Mouse (Mus musculus): ENCODE data around the gene Ces2a. TPM values are rescaled to one million over a fixed set of nuclear protein-coding genes. Genes with fewer than 3 reads are reported as not detected.

Ces2a gene
- not detected for polyA plus RNA-seq (2014; fragmentation: Illumina TruSeq; extraction: RNeasy Lipid Tissue Mini Kit (QIAGEN cat#74804); ENCODE audit: low read depth, low replicate concordance)

DNA sequence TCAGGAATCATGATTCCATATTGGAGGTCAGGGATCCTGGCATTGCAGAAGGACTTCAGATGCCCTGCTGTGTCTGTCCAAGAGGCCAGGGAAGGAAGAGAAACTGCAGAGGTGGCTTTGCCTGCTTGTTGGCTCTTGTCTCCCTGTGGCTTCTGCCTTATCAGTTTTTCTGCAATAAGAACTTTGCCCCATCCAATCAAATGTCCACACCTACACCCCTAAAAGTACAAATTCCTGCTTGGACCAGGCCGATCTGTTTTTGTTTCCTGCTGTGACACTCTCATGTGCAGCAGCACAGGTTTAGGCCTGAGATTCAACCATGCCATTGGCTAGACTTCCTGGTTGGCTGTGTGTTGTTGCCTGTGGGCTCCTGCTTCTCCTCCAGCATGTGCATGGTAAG lies at the start of gene Ces2a:
Gene Ces2a, plus strand, starts transcription at position 251 of the 400 bp plus-strand sequence.

Other genes starting within 250 kb of the Ces2a start
- gene Terb1, start 224.1 kb upstream of the Ces2a start, polyA plus RNA-seq (2014; fragmentation: Illumina TruSeq; extraction: RNeasy Lipid Tissue Mini Kit (QIAGEN cat#74804); ENCODE audit: low read depth, low replicate concordance): 65.7 TPM
- 267 TPM for gene Nae1, start 199.4 kb upstream of the Ces2a start, polyA plus RNA-seq (2014; fragmentation: Illumina TruSeq; extraction: RNeasy Lipid Tissue Mini Kit (QIAGEN cat#74804); ENCODE audit: low read depth, low replicate concordance)
- gene Car7, start 199.3 kb upstream of the Ces2a start, polyA plus RNA-seq (2014; fragmentation: Illumina TruSeq; extraction: RNeasy Lipid Tissue Mini Kit (QIAGEN cat#74804); ENCODE audit: low read depth, low replicate concordance): 0.28 TPM
- 1.5 TPM for gene Pdp2, start 142.6 kb upstream of the Ces2a start, polyA plus RNA-seq (2014; fragmentation: Illumina TruSeq; extraction: RNeasy Lipid Tissue Mini Kit (QIAGEN cat#74804); ENCODE audit: low read depth, low replicate concordance)
- not detected for gene Cdh16, start 109.6 kb upstream of the Ces2a start, polyA plus RNA-seq (2014; fragmentation: Illumina TruSeq; extraction: RNeasy Lipid Tissue Mini Kit (QIAGEN cat#74804); ENCODE audit: low read depth, low replicate concordance)
- gene Rrad, start 102.7 kb upstream of the Ces2a start, polyA plus RNA-seq (2014; fragmentation: Illumina TruSeq; extraction: RNeasy Lipid Tissue Mini Kit (QIAGEN cat#74804); ENCODE audit: low read depth, low replicate concordance): not detected
- gene Ciao2b, start 92.0 kb upstream of the Ces2a start, polyA plus RNA-seq (2014; fragmentation: Illumina TruSeq; extraction: RNeasy Lipid Tissue Mini Kit (QIAGEN cat#74804); ENCODE audit: low read depth, low replicate concordance): 1.9 TPM
- gene Ces2b, start 97.6 kb downstream of the Ces2a start, polyA plus RNA-seq (2014; fragmentation: Illumina TruSeq; extraction: RNeasy Lipid Tissue Mini Kit (QIAGEN cat#74804); ENCODE audit: low read depth, low replicate concordance): not detected
- gene Ces2c, start 113.1 kb downstream of the Ces2a start, polyA plus RNA-seq (2014; fragmentation: Illumina TruSeq; extraction: RNeasy Lipid Tissue Mini Kit (QIAGEN cat#74804); ENCODE audit: low read depth, low replicate concordance): not detected
- 0.41 TPM for gene Ces2e, start 192.3 kb downstream of the Ces2a start, polyA plus RNA-seq (2014; fragmentation: Illumina TruSeq; extraction: RNeasy Lipid Tissue Mini Kit (QIAGEN cat#74804); ENCODE audit: low read depth, low replicate concordance)
- not detected for gene Ces2f, start 213.4 kb downstream of the Ces2a start, polyA plus RNA-seq (2014; fragmentation: Illumina TruSeq; extraction: RNeasy Lipid Tissue Mini Kit (QIAGEN cat#74804); ENCODE audit: low read depth, low replicate concordance)
- gene Ces2g, start 227.7 kb downstream of the Ces2a start, polyA plus RNA-seq (2014; fragmentation: Illumina TruSeq; extraction: RNeasy Lipid Tissue Mini Kit (QIAGEN cat#74804); ENCODE audit: low read depth, low replicate concordance): 1.6 TPM

Data from testis, adult 10 weeks (tissue).